Mouse (Mus musculus) limb, embryonic 14.5 days (tissue): Measurements from ENCODE around the gene Zfand4. TPM values are rescaled to one million over a fixed set of nuclear protein-coding genes. Genes with fewer than 3 reads are reported as not detected.

Source experiments
- ATAC-seq: fragments of 200-750 bp; cut with Nextera tagmentation; 2 replicates; pipeline ENCODE4 v1.8.0; 2017; ENCODE audit warnings: low read depth, moderate number of reproducible peaks, moderate TSS enrichment; ENCODE audit not compliant: low FRiP score
- DNase-seq: peaks from one replicate; pipeline ENCODE4 v3.0.0-alpha.2; 2015; ENCODE audit warnings: low spot score
- H3K27ac ChIP-seq: fragments of 300-500 bp; sonication (generic); replicated peaks from 2 replicates; pipeline ENCODE4 v1.5.1; 2014; ENCODE audit warnings: low read depth, mild to moderate bottlenecking, low read length, moderate library complexity, mixed read lengths
- H3K27me3 ChIP-seq: fragments of 300-500 bp; sonication (generic); 2 replicates; pipeline ENCODE4 v1.6.1; 2014; ENCODE audit warnings: low read length, mixed read lengths; ENCODE audit not compliant: control insufficient read depth, insufficient read depth
- H3K36me3 ChIP-seq: fragments of 300-500 bp; sonication (generic); 2 replicates; pipeline ENCODE4 v1.6.1; 2014; ENCODE audit warnings: mild to moderate bottlenecking, low read length, moderate library complexity, mixed read lengths; ENCODE audit not compliant: control insufficient read depth, insufficient read depth
- H3K4me1 ChIP-seq: fragments of 300-500 bp; sonication (generic); 2 replicates; pipeline ENCODE4 v1.6.1; 2014; ENCODE audit warnings: antibody characterized with exemption, low read length, mixed read lengths; ENCODE audit not compliant: control insufficient read depth, insufficient read depth
- H3K4me2 ChIP-seq: fragments of 300-500 bp; sonication (generic); replicated peaks from 2 replicates; pipeline ENCODE4 v1.6.1; 2014; ENCODE audit warnings: low read depth, mild to moderate bottlenecking, low read length, moderate library complexity; ENCODE audit not compliant: severe bottlenecking
- H3K4me3 ChIP-seq: fragments of 300-500 bp; sonication (generic); replicated peaks from 2 replicates; pipeline ENCODE4 v1.5.1; 2014; ENCODE audit warnings: low read length
- H3K9ac ChIP-seq: fragments of 300-500 bp; sonication (generic); 2 replicates; pipeline ENCODE4 v1.6.1; 2014; ENCODE audit warnings: mild to moderate bottlenecking, low read depth, low read length, moderate library complexity; ENCODE audit not compliant: severe bottlenecking
- H3K9me3 ChIP-seq: fragments of 300-500 bp; sonication (generic); 2 replicates; pipeline ENCODE4 v1.6.1; 2016; ENCODE audit warnings: low read length; ENCODE audit not compliant: control insufficient read depth
- POLR2A ChIP-seq: fragments of 200-500 bp; IDR thresholded peaks from 2 replicates; pipeline ENCODE4 v1.8.0; 2012; ENCODE audit warnings: inconsistent platforms, mild to moderate bottlenecking, moderate library complexity, borderline replicate concordance; ENCODE audit not compliant: insufficient read depth, insufficient read length; ENCODE audit errors: extremely low read depth
- WGBS: fragments of 180-500 bp; shearing (Covaris S2); extraction: QIAGEN DNeasy Blood & Tissue Kit; methylation state at CpG from one replicate; pipeline ENCODE4 v1.1.7; 2014; 5-methylcytosine and 5-hydroxymethylcytosine counted together
- polyA plus RNA-seq, 2 experiments: library from polyadenylated mRNA; depleted of rRNA in 1 of 2; stranded (reverse) in 1 of 2; unstranded in 1 of 2; fragments of >200 nt; fragmentation: Nextera tagmentation in 1 of 2; extraction: Ambion mirVana in 1 of 2; gene quantifications; 2 replicates each; pipeline versions ENCODE4 v1.2.1 to v1.2.3; 2012 to 2014

Gene Zfand4
- polyA plus RNA-seq, 2 experiments: 4.7 to 6.5 TPM

- no peaks in the 10 kb centered on the region for H3K9me3 ChIP-seq
- no peak overlapping the region for H3K4me3 ChIP-seq
- H3K4me2 ChIP-seq: no peak overlapping the region
- ATAC-seq (no peak), DNase-seq (no peak)
- TF ChIP-seq POLR2A: no peak
- H3K4me1 ChIP-seq: no peaks in the 10 kb centered on the region
- H3K36me3 ChIP-seq: no peaks in the 10 kb centered on the region
- no peaks in the 10 kb centered on the region for H3K27me3 ChIP-seq
- 66% methylated on average over 3 of the region's 3 CpGs for WGBS
- no peak overlapping the region for H3K27ac ChIP-seq
- H3K9ac ChIP-seq: no peak overlapping the region
Measured at GRCm38 (mm10) chr6:116361463-116361862, 97.4 kb downstream of the Zfand4 start.

GRCm38 (mm10) chr6:116361993-116362392 is 98.0 kb downstream of the Zfand4 start:
- Histone ChIP-seq H3K9me3 (no peaks in the 10 kb centered on the region), H3K9ac (no peak overlapping the region), H3K36me3 (no peaks in the 10 kb centered on the region), H3K27me3 (no peaks in the 10 kb centered on the region), H3K4me2 (no peak overlapping the region), H3K4me1 (no peaks in the 10 kb centered on the region), H3K4me3 (no peak overlapping the region), H3K27ac (no peak overlapping the region)
- WGBS: 76% methylated on average over 4 of the region's 4 CpGs
- no peak for ATAC-seq
- no peak for TF ChIP-seq POLR2A
- no peak for DNase-seq

GRCm38 (mm10) chr6:116367971-116368370 is 103.9 kb downstream of the Zfand4 start:
- no peak for TF ChIP-seq POLR2A
- no peak overlapping the region for H3K27ac ChIP-seq
- H3K4me1 ChIP-seq: no peaks in the 10 kb centered on the region
- no peaks in the 10 kb centered on the region for H3K9me3 ChIP-seq
- no peaks in the 10 kb centered on the region for H3K36me3 ChIP-seq
- no peak overlapping the region for H3K4me3 ChIP-seq
- no peak for DNase-seq
- H3K27me3 ChIP-seq: no peaks in the 10 kb centered on the region
- no peak overlapping the region for H3K9ac ChIP-seq
- WGBS: 86% methylated on average over 11 of the region's 11 CpGs
- ATAC-seq: no peak
- no peak overlapping the region for H3K4me2 ChIP-seq

- 100% methylated on average over 1 of the region's 1 CpGs for WGBS
Measured at GRCm38 (mm10) chr6:116369811-116370210, 105.8 kb downstream of the Zfand4 start.

GRCm38 (mm10) chr6:116370216-116370976 is 106.4 kb downstream of the Zfand4 start:
- DNase-seq (no peak), ATAC-seq (no peak)
- Histone ChIP-seq H3K27me3 (no peaks in the 10 kb centered on the region), H3K9ac (no peak overlapping the region), H3K4me2 (no peak overlapping the region), H3K4me3 (no peak overlapping the region), H3K36me3 (no peaks in the 10 kb centered on the region), H3K9me3 (no peaks in the 10 kb centered on the region), H3K4me1 (no peaks in the 10 kb centered on the region), H3K27ac (no peak overlapping the region)
- WGBS: 77% methylated on average over 6 of the region's 6 CpGs
- TF ChIP-seq POLR2A: no peak

More at GRCm38 (mm10) chr6:116369811-116370210, 105.8 kb downstream of the Zfand4 start:
- no peaks in the 10 kb centered on the region for H3K4me1 ChIP-seq
- H3K9ac ChIP-seq: no peak overlapping the region
- DNase-seq: no peak
- H3K27me3 ChIP-seq: no peaks in the 10 kb centered on the region
- ATAC-seq: no peak
- no peak overlapping the region for H3K4me2 ChIP-seq
- H3K36me3 ChIP-seq: no peaks in the 10 kb centered on the region
- H3K4me3 ChIP-seq: no peak overlapping the region
- no peak overlapping the region for H3K27ac ChIP-seq
- no peaks in the 10 kb centered on the region for H3K9me3 ChIP-seq
- no peak for TF ChIP-seq POLR2A
